Mouse (Mus musculus) skeletal muscle tissue, postnatal 0 days (tissue): ENCODE measurements around the gene Cyp4f39. TPM values are rescaled to one million over a fixed set of nuclear protein-coding genes. Genes with fewer than 3 reads are reported as not detected.

Source experiments
- polyA plus RNA-seq: library from polyadenylated mRNA; unstranded; fragments of >200 nt; fragmentation: Nextera tagmentation; extraction: Ambion mirVana; gene quantifications from 2 replicates; pipeline ENCODE4 v1.2.1, GENCODE M21; 2015

Cyp4f39 gene
- 1.1 TPM in 1 of 2 replicates, not detected in the other for polyA plus RNA-seq

DNA sequence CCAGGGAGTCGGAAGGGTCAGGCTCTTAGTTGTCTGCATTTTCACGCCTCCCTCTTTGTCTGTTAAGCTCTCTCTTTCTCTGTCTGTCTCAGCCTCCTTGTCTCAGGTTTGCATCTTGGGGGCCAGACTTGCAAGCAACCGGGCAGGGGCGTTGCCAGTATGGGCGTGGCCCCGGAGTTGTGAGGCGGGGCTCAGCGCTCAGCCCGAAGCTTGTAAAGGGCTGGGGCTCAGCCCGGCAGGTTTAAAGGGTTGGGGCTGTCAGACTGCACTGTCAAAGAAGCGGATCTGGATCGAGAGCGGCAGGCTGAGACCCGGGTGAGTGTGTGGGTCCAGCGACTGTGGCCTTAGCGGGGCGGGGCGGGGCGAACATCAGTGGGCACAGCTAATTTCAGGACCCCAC, at the start of gene Cyp4f39:
TSS of gene Cyp4f39 (plus strand) at position 242 of the 400 bp plus-strand sequence.

DNA sequence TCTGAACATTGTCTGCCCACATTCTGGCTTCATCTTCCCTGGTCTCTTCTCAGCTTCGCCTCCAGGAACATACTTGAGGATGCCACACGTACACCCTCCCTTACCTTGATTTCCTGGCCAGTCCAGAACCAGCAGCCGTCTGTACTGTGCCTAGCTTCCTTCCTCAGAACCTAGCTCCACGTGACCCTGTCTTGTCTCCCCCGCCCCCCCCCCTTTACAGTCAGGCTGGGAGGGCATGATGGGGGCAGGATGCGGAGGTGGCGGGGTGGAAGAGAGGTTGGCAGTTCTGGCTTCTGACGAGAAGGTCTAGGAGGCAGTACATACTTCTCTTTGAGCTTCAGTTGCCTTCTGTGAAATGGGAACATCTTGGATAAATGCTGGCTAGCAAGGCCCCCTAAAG, 49.1 kb upstream of the Cyp4f39 start, which contains the start of gene Rasal3:
TSS of gene Rasal3 (minus strand) at position 167 of the 400 bp plus-strand sequence.

GRCm38 (mm10) chr17:32424034-32424433, 28.5 kb upstream of the Cyp4f39 start, which contains the start of gene Pglyrp2:
Gene Pglyrp2 (minus strand): TSS chr17:32424167.

GRCm38 (mm10) chr17:32505851-32506728, 53.6 kb downstream of the Cyp4f39 start, which contains the start of gene Cyp4f17:
Gene Cyp4f17 (plus strand): TSS chr17:32506050.

GRCm38 (mm10) chr17:32536051-32536866, 83.7 kb downstream of the Cyp4f39 start, which contains the start of gene Cyp4f16:
Gene Cyp4f16 (plus strand): TSS chr17:32536558.

Other genes with a start within 250 kb of the Cyp4f39 start
- gene Brd4, start 168.0 kb upstream of the Cyp4f39 start, polyA plus RNA-seq, result 37.3 and 37.6 TPM in 2 replicates
- gene Akap8, start 131.5 kb upstream of the Cyp4f39 start, polyA plus RNA-seq, result 30.3 and 32.9 TPM in 2 replicates
- 39.4 and 46.3 TPM in 2 replicates for gene Akap8l, start 102.1 kb upstream of the Cyp4f39 start, polyA plus RNA-seq
- 6.5 and 7.0 TPM in 2 replicates for gene Wiz, start 63.3 kb upstream of the Cyp4f39 start, polyA plus RNA-seq
- 0.69 and 1.5 TPM in 2 replicates for gene Rasal3, start 49.1 kb upstream of the Cyp4f39 start, polyA plus RNA-seq
- 0.09 TPM in 1 of 2 replicates, not detected in the other for gene Pglyrp2, start 28.6 kb upstream of the Cyp4f39 start, polyA plus RNA-seq
- gene Cyp4f17, start 53.3 kb downstream of the Cyp4f39 start, polyA plus RNA-seq, result 2.3 and 2.9 TPM in 2 replicates
- 5.8 and 8.0 TPM in 2 replicates for gene Cyp4f16, start 83.8 kb downstream of the Cyp4f39 start, polyA plus RNA-seq
- gene Cyp4f37, start 168.6 kb downstream of the Cyp4f39 start, polyA plus RNA-seq, result not detected in 2 replicates
- not detected in 2 replicates for gene Cyp4f40, start 206.2 kb downstream of the Cyp4f39 start, polyA plus RNA-seq
- gene Cyp4f15, start 232.9 kb downstream of the Cyp4f39 start, polyA plus RNA-seq, result not detected in 2 replicates